Mouse (Mus musculus): ENCODE measurements around the gene Has3. TPM values are rescaled to one million over a fixed set of nuclear protein-coding genes. Genes with fewer than 3 reads are reported as not detected.

Has3 gene
- polyA plus RNA-seq, 1 experiment = 0.46 TPM

DNA sequence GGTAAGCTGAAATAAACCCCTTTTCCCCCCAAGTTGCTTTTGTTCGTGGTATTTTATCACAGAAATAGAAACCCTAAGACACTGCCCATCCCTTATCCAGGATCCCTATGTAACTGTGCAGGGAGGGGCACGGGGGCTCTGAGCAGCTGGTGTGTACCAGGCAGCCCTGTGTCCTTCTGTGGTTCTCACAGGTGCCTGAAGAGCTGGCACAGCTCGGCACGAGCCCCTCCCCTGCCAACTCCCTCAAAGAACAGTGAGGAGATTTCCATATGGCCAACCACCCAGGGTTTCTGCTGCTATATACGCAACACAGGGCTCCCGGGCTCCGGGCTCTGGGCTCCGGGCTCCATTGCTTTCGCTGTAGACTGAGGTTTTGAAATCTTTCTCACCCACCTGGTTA is 4.7 kb upstream of the Has3 start:
- Histone ChIP-seq H3K36me3 (ENCODE audit: control insufficient read depth, insufficient read depth, low read length, poor library complexity, severe bottlenecking) (no peaks in the 10 kb centered on the region), H3K27ac (ENCODE audit: insufficient read depth, low read length) (no peak overlapping the region), H3K27me3 (ENCODE audit: control insufficient read depth, insufficient read depth, low read length, poor library complexity, severe bottlenecking) (peaks cover 8% of the 10 kb centered on the region; the same call in 1 of the 2 replicates), H3K9me3 (replicated peaks; ENCODE audit: control insufficient read depth, insufficient read depth, low read length, poor library complexity, severe bottlenecking) (no peaks in the 10 kb centered on the region), H3K9ac (ENCODE audit: low read depth, poor library complexity, severe bottlenecking) (no peak overlapping the region), H3K4me1 (ENCODE audit: control insufficient read depth, insufficient read depth, low read length) (no peaks in the 10 kb centered on the region), H3K4me3 (ENCODE audit: low read depth, low read length) (no peak overlapping the region)
- TF ChIP-seq CTCF (IDR thresholded peaks at IDR 0.05; ENCODE audit: low read depth, low read length) (no peak), POLR2A (IDR thresholded peaks at IDR 0.05; ENCODE audit: insufficient read depth, low read length) (no peak), EP300 (IDR thresholded peaks at IDR 0.05; ENCODE audit: insufficient read depth, low read depth, low read length) (no peak)

DNA sequence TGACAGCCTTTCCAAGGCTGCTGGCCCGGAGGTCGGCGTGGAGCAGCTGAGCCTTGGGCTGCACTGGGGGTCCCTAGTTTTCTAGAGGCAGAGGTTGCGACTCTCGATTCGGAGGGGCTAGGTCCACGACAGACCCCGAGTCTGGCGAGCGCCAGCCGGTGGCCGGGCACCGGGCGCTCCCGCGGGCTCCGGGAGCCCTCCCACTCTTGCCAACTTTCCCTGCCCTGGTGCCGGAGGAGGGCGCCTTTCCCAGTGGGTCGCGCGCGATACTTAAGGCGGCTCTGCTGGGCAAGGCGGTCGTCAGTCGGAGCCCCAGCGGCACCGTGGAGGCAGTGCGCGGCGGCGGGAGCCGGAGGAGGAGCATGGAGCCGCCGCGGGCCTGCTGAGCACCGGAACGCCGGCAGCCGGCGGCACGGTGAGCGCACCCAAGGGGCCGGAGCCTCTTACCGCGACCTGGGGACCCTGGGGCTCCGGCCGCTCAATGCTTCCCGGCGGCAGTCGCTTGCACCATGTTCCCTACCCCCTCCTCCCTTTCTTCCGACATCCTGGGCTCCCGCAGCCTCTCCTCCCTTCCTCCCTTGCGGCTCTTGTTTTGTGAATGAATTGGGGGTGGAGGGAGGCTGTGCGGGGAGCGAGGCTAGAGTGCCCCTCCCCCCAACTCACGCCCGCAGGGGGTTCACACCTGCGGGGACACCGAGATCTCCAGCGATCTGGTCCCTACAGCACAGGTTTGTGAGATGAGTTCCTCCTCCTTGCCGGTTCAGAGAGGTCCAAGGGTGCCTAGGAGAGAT is 690 bp downstream of the Has3 start:
- Histone ChIP-seq H3K4me3 (ENCODE audit: low read depth, low read length) (peak overlapping the region; percentile 50), H3K27me3 (ENCODE audit: control insufficient read depth, insufficient read depth, low read length, poor library complexity, severe bottlenecking) (peaks cover 12% of the 10 kb centered on the region), H3K27ac (ENCODE audit: insufficient read depth, low read length) (no peak overlapping the region), H3K9ac (ENCODE audit: low read depth, poor library complexity, severe bottlenecking) (peak overlapping the region; percentile 65), H3K36me3 (ENCODE audit: control insufficient read depth, insufficient read depth, low read length, poor library complexity, severe bottlenecking) (no peaks in the 10 kb centered on the region), H3K9me3 (replicated peaks; ENCODE audit: control insufficient read depth, insufficient read depth, low read length, poor library complexity, severe bottlenecking) (no peaks in the 10 kb centered on the region), H3K4me1 (ENCODE audit: control insufficient read depth, insufficient read depth, low read length) (no peaks in the 10 kb centered on the region)
- no peak for TF ChIP-seq POLR2A (IDR thresholded peaks at IDR 0.05; ENCODE audit: insufficient read depth, low read length)
- peak; percentile 72; the same call in 1 of the 2 replicates for TF ChIP-seq EP300 (IDR thresholded peaks at IDR 0.05; ENCODE audit: insufficient read depth, low read depth, low read length)
- no peak for TF ChIP-seq CTCF (IDR thresholded peaks at IDR 0.05; ENCODE audit: low read depth, low read length)

DNA sequence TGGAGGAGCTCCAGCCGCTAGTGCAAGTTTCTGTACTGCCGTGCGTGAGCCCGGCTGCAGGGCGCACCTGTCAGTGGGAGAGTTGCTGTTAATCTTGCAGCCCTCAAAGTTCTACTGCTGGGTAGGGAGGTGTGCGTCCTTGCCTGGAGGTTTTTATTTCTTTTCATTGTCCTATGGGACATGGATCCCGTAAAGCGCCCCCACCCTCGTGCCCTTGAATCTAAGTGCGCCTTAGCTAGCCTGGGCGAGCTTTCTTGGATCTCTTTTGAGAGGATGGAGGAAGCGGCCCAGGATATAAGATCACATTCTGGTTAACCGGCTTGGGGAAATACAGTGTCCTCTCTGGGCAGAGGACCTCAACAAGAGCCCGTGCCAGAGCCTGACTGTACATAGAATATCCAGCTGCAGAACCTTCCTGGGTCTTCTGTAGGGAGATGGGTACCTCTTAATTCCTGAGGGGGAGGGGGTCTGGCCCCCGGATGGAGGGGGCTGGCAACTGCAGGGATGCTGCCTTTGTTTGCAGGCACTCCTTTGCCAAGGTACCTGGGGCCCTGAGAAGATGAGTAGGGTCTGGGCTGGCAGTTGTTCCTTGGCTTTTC is 1.4 kb downstream of the Has3 start:
- Histone ChIP-seq H3K27ac (ENCODE audit: insufficient read depth, low read length) (no peak overlapping the region), H3K9ac (ENCODE audit: low read depth, poor library complexity, severe bottlenecking) (no peak overlapping the region), H3K9me3 (replicated peaks; ENCODE audit: control insufficient read depth, insufficient read depth, low read length, poor library complexity, severe bottlenecking) (no peaks in the 10 kb centered on the region), H3K4me3 (ENCODE audit: low read depth, low read length) (peak overlapping the region; percentile 50), H3K27me3 (ENCODE audit: control insufficient read depth, insufficient read depth, low read length, poor library complexity, severe bottlenecking) (peaks cover 12% of the 10 kb centered on the region), H3K4me1 (ENCODE audit: control insufficient read depth, insufficient read depth, low read length) (no peaks in the 10 kb centered on the region), H3K36me3 (ENCODE audit: control insufficient read depth, insufficient read depth, low read length, poor library complexity, severe bottlenecking) (no peaks in the 10 kb centered on the region)
- TF ChIP-seq EP300 (IDR thresholded peaks at IDR 0.05; ENCODE audit: insufficient read depth, low read depth, low read length) (no peak; the same call in 1 of the 2 replicates), POLR2A (IDR thresholded peaks at IDR 0.05; ENCODE audit: insufficient read depth, low read length) (no peak), CTCF (IDR thresholded peaks at IDR 0.05; ENCODE audit: low read depth, low read length) (no peak)

DNA sequence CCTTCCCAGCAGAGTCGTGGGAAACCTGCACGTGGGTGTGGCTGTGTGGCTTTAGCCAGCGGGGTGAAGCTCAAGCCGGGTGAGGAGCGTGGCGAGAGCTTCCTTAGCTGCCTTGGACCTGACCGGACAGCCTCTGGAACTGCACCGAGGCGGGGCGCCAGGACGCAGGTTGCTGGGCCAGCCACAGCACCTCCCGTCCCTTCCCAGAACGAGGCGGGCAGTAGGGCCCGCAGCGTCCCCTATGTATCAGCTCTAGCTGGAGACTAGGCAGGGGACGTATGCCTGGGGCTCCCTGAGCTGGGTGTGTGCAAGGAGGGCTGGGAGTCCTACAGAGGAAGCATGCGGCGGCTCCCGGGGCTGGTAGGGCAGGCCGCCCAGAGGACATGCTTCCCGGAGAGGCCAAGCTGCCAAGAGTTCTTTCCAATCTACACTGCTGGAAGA is 1.9 kb downstream of the Has3 start:
- no peak overlapping the region for H3K27ac ChIP-seq (ENCODE audit: insufficient read depth, low read length)
- no peaks in the 10 kb centered on the region for H3K4me1 ChIP-seq (ENCODE audit: control insufficient read depth, insufficient read depth, low read length)
- no peaks in the 10 kb centered on the region for H3K9me3 ChIP-seq (replicated peaks; ENCODE audit: control insufficient read depth, insufficient read depth, low read length, poor library complexity, severe bottlenecking)
- peak overlapping the region; percentile 28 for H3K4me3 ChIP-seq (ENCODE audit: low read depth, low read length)
- H3K27me3 ChIP-seq (ENCODE audit: control insufficient read depth, insufficient read depth, low read length, poor library complexity, severe bottlenecking) = peaks cover 12% of the 10 kb centered on the region
- no peak overlapping the region for H3K9ac ChIP-seq (ENCODE audit: low read depth, poor library complexity, severe bottlenecking)
- TF ChIP-seq EP300 (IDR thresholded peaks at IDR 0.05; ENCODE audit: insufficient read depth, low read depth, low read length) (0 out of 2 replicates have a peak, but pooled peaks have one; percentile 43), POLR2A (IDR thresholded peaks at IDR 0.05; ENCODE audit: insufficient read depth, low read length) (no peak), CTCF (IDR thresholded peaks at IDR 0.05; ENCODE audit: low read depth, low read length) (peak; percentile 0)
- H3K36me3 ChIP-seq (ENCODE audit: control insufficient read depth, insufficient read depth, low read length, poor library complexity, severe bottlenecking) = no peaks in the 10 kb centered on the region

DNA sequence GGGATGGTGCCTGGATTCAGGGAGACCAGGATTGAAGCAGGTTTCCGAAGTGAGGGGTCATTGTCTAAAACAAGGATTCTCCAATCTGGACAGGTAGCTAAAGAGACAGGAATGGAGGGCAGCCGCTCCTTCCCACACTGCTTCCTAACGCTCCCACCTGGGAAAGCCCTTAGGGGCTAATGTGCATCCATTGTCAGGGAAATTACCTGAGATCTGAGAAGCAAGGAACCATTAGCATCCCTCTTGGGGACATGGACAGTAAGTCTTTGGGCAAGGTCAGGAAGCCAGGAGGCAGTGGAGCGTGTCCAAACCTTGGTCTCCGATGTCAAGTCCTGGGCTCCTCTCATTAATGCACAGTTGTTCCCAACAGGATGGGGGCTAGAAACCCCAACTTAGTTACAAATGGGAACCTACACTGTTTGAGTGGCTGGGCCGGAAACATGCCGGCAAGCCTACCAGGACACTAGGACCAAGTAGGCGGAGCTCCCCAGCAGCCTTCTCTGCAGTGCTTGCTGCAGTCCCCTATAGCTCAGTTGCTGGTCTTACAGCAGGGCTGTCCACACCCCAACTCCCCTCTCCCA is 2.5 kb downstream of the Has3 start:
- H3K27me3 ChIP-seq (ENCODE audit: control insufficient read depth, insufficient read depth, low read length, poor library complexity, severe bottlenecking) = peaks cover 12% of the 10 kb centered on the region
- peak overlapping the region; percentile 11; the same call in 1 of the 2 replicates for H3K4me3 ChIP-seq (ENCODE audit: low read depth, low read length)
- no peaks in the 10 kb centered on the region for H3K9me3 ChIP-seq (replicated peaks; ENCODE audit: control insufficient read depth, insufficient read depth, low read length, poor library complexity, severe bottlenecking)
- H3K4me1 ChIP-seq (ENCODE audit: control insufficient read depth, insufficient read depth, low read length) = no peaks in the 10 kb centered on the region
- H3K27ac ChIP-seq (ENCODE audit: insufficient read depth, low read length) = no peak overlapping the region
- TF ChIP-seq CTCF (IDR thresholded peaks at IDR 0.05; ENCODE audit: low read depth, low read length) (no peak), EP300 (IDR thresholded peaks at IDR 0.05; ENCODE audit: insufficient read depth, low read depth, low read length) (peak; percentile 87)
- H3K9ac ChIP-seq (ENCODE audit: low read depth, poor library complexity, severe bottlenecking) = no peak overlapping the region
- peaks cover under 1% of the 10 kb centered on the region; the same call in 1 of the 2 replicates for H3K36me3 ChIP-seq (ENCODE audit: control insufficient read depth, insufficient read depth, low read length, poor library complexity, severe bottlenecking)
